Mouse (Mus musculus) forebrain, embryonic 14.5 days (tissue): ENCODE results near the gene Il24. TPM values are rescaled to one million over a fixed set of nuclear protein-coding genes. Genes with fewer than 3 reads are reported as not detected.
A peak's percentile ranks its signal among the peaks of the same experiment; 100 is the strongest.

Experiments used
- ATAC-seq: fragments of 200-750 bp; cut with Nextera tagmentation; 2 replicates; pipeline ENCODE4 v1.8.0; 2017; ENCODE audit warnings: mild to moderate bottlenecking, moderate library complexity
- DNase-seq: peaks from one replicate; pipeline ENCODE4 v3.0.0-alpha.2; 2015; ENCODE audit warnings: low spot score
- H3K27ac ChIP-seq: fragments of 300-500 bp; sonication (generic); 2 replicates; pipeline ENCODE4 v1.5.1; 2014; ENCODE audit warnings: low read depth, mild to moderate bottlenecking, control low read depth, low read length, moderate library complexity
- H3K27me3 ChIP-seq: fragments of 300-500 bp; sonication (generic); replicated peaks from 2 replicates; pipeline ENCODE4 v1.6.1; 2014; ENCODE audit warnings: low read length, control low read depth, mixed read lengths; ENCODE audit not compliant: control insufficient read depth, insufficient read depth
- H3K36me3 ChIP-seq: fragments of 300-500 bp; sonication (generic); 2 replicates; pipeline ENCODE4 v1.6.1; 2014; ENCODE audit warnings: low read length, control low read depth; ENCODE audit not compliant: control insufficient read depth, insufficient read depth
- H3K4me1 ChIP-seq: fragments of 300-500 bp; sonication (generic); 2 replicates; pipeline ENCODE4 v1.6.1; 2014; ENCODE audit warnings: antibody characterized with exemption, low read length, control low read depth; ENCODE audit not compliant: control insufficient read depth, insufficient read depth
- H3K4me2 ChIP-seq: fragments of 300-500 bp; sonication (generic); 2 replicates; pipeline ENCODE4 v1.6.1; 2014; ENCODE audit warnings: mild to moderate bottlenecking, control low read depth, low read length
- H3K4me3 ChIP-seq: fragments of 300-500 bp; sonication (generic); 2 replicates; pipeline ENCODE4 v1.5.1; 2014; ENCODE audit warnings: low read depth, low read length, control low read depth
- H3K9ac ChIP-seq: fragments of 300-500 bp; sonication (generic); 2 replicates; pipeline ENCODE4 v1.6.1; 2014; ENCODE audit warnings: mild to moderate bottlenecking, low read length, control low read depth, moderate library complexity
- H3K9me3 ChIP-seq: fragments of 300-500 bp; sonication (generic); replicated peaks from 2 replicates; pipeline ENCODE4 v1.6.1; 2016; ENCODE audit warnings: low read length, control low read depth, mixed read lengths; ENCODE audit not compliant: control insufficient read depth
- WGBS: fragments of 180-500 bp; shearing (Covaris S2); extraction: QIAGEN DNeasy Blood & Tissue Kit; methylation state at CpG from one replicate; pipeline ENCODE4 v1.1.7; 2014; 5-methylcytosine and 5-hydroxymethylcytosine counted together
- polyA plus RNA-seq: library from polyadenylated mRNA; unstranded; fragments of >200 nt; fragmentation: Nextera tagmentation; extraction: Ambion mirVana; gene quantifications from 2 replicates; pipeline ENCODE4 v1.2.1, GENCODE M21; 2014

Gene Il24
- polyA plus RNA-seq, 1 experiment from 2014 or later: not detected

GRCm38 (mm10) chr1:130838288-130838687 is 49.0 kb downstream of the Il24 start:
- no peak overlapping the region for H3K4me2 ChIP-seq
- H3K9ac ChIP-seq: no peak overlapping the region
- no peak overlapping the region for H3K27ac ChIP-seq
- H3K9me3 ChIP-seq: no peaks in the 10 kb centered on the region
- no peaks in the 10 kb centered on the region for H3K27me3 ChIP-seq
- peak; percentile 18 for DNase-seq
- no peak for ATAC-seq
- H3K36me3 ChIP-seq: no peaks in the 10 kb centered on the region
- no peak overlapping the region for H3K4me3 ChIP-seq
- 62% methylated on average over 6 of the region's 6 CpGs for WGBS
- no peaks in the 10 kb centered on the region for H3K4me1 ChIP-seq

- DNase-seq (peak; percentile 1), ATAC-seq (no peak)
- Histone ChIP-seq H3K9ac (no peak overlapping the region), H3K36me3 (no peaks in the 10 kb centered on the region), H3K9me3 (no peaks in the 10 kb centered on the region), H3K4me2 (no peak overlapping the region), H3K4me3 (no peak overlapping the region), H3K4me1 (no peaks in the 10 kb centered on the region), H3K27me3 (no peaks in the 10 kb centered on the region), H3K27ac (no peak overlapping the region)
- WGBS: 85% methylated on average over 6 of the region's 6 CpGs
Observed at GRCm38 (mm10) chr1:130835161-130835936, 51.9 kb downstream of the Il24 start.

- Histone ChIP-seq H3K27ac (no peak overlapping the region), H3K36me3 (no peaks in the 10 kb centered on the region), H3K9ac (no peak overlapping the region), H3K4me2 (no peak overlapping the region), H3K4me3 (no peak overlapping the region), H3K9me3 (no peaks in the 10 kb centered on the region), H3K27me3 (no peaks in the 10 kb centered on the region), H3K4me1 (no peaks in the 10 kb centered on the region)
- WGBS: 81% methylated on average over 5 of the region's 5 CpGs
- ATAC-seq (no peak), DNase-seq (no peak)
Observed at GRCm38 (mm10) chr1:130832230-130833149, 54.8 kb downstream of the Il24 start.

Other genes starting within 250 kb of the Il24 start
- gene C4bp, start 225.8 kb downstream of the Il24 start, polyA plus RNA-seq: not detected in 2 replicates
- gene Gm29427, start 171.7 kb downstream of the Il24 start, polyA plus RNA-seq: not detected in 2 replicates
- 8.9 and 10.0 TPM in 2 replicates for gene Yod1, start 170.1 kb downstream of the Il24 start, polyA plus RNA-seq
- 17.8 and 23.2 TPM in 2 replicates for gene Pfkfb2, start 158.2 kb downstream of the Il24 start, polyA plus RNA-seq
- gene AA986860, start 155.5 kb downstream of the Il24 start, polyA plus RNA-seq: 0.43 and 0.54 TPM in 2 replicates
- gene Fcamr, start 86.6 kb downstream of the Il24 start, polyA plus RNA-seq: not detected in 2 replicates
- gene Pigr, start 60.8 kb downstream of the Il24 start, polyA plus RNA-seq: not detected in 2 replicates
- gene Fcmr, start 21.8 kb downstream of the Il24 start, polyA plus RNA-seq: not detected in 2 replicates
- gene Il20, start 24.0 kb upstream of the Il24 start, polyA plus RNA-seq: not detected in 2 replicates
- not detected in 2 replicates for gene Il19, start 52.7 kb upstream of the Il24 start, polyA plus RNA-seq
- gene Il10, start 132.4 kb upstream of the Il24 start, polyA plus RNA-seq: 0.16 TPM in 1 of 2 replicates, not detected in the other
- gene Mapkapk2, start 210.4 kb upstream of the Il24 start, polyA plus RNA-seq: 24.7 and 35.2 TPM in 2 replicates